Mouse (Mus musculus) limb, embryonic 14.5 days (tissue): ENCODE data around the gene Gm20773. TPM values are rescaled to one million over a fixed set of nuclear protein-coding genes. Genes with fewer than 3 reads are reported as not detected.
"Not testable (repeated sequence)": the region's sequence is repeated elsewhere in the genome, so short reads cannot be mapped to it uniquely, and the experiment has no call there.

Experiments
- ATAC-seq: fragments of 200-750 bp; cut with Nextera tagmentation; 2 replicates; pipeline ENCODE4 v1.8.0; 2017; ENCODE audit warnings: low read depth, moderate number of reproducible peaks, moderate TSS enrichment; ENCODE audit not compliant: low FRiP score
- DNase-seq: peaks from one replicate; pipeline ENCODE4 v3.0.0-alpha.2; 2015; ENCODE audit warnings: low spot score
- H3K27ac ChIP-seq: fragments of 300-500 bp; sonication (generic); replicated peaks from 2 replicates; pipeline ENCODE4 v1.5.1; 2014; ENCODE audit warnings: low read depth, mild to moderate bottlenecking, low read length, moderate library complexity, mixed read lengths
- H3K27me3 ChIP-seq: fragments of 300-500 bp; sonication (generic); 2 replicates; pipeline ENCODE4 v1.6.1; 2014; ENCODE audit warnings: low read length, mixed read lengths; ENCODE audit not compliant: control insufficient read depth, insufficient read depth
- H3K36me3 ChIP-seq: fragments of 300-500 bp; sonication (generic); 2 replicates; pipeline ENCODE4 v1.6.1; 2014; ENCODE audit warnings: mild to moderate bottlenecking, low read length, moderate library complexity, mixed read lengths; ENCODE audit not compliant: control insufficient read depth, insufficient read depth
- H3K4me1 ChIP-seq: fragments of 300-500 bp; sonication (generic); 2 replicates; pipeline ENCODE4 v1.6.1; 2014; ENCODE audit warnings: antibody characterized with exemption, low read length, mixed read lengths; ENCODE audit not compliant: control insufficient read depth, insufficient read depth
- H3K4me2 ChIP-seq: fragments of 300-500 bp; sonication (generic); replicated peaks from 2 replicates; pipeline ENCODE4 v1.6.1; 2014; ENCODE audit warnings: low read depth, mild to moderate bottlenecking, low read length, moderate library complexity; ENCODE audit not compliant: severe bottlenecking
- H3K4me3 ChIP-seq: fragments of 300-500 bp; sonication (generic); replicated peaks from 2 replicates; pipeline ENCODE4 v1.5.1; 2014; ENCODE audit warnings: low read length
- H3K9ac ChIP-seq: fragments of 300-500 bp; sonication (generic); 2 replicates; pipeline ENCODE4 v1.6.1; 2014; ENCODE audit warnings: mild to moderate bottlenecking, low read depth, low read length, moderate library complexity; ENCODE audit not compliant: severe bottlenecking
- H3K9me3 ChIP-seq: fragments of 300-500 bp; sonication (generic); 2 replicates; pipeline ENCODE4 v1.6.1; 2016; ENCODE audit warnings: low read length; ENCODE audit not compliant: control insufficient read depth
- WGBS: fragments of 180-500 bp; shearing (Covaris S2); extraction: QIAGEN DNeasy Blood & Tissue Kit; methylation state at CpG from one replicate; pipeline ENCODE4 v1.1.7; 2014; 5-methylcytosine and 5-hydroxymethylcytosine counted together
- polyA plus RNA-seq, 2 experiments: library from polyadenylated mRNA; depleted of rRNA in 1 of 2; stranded (reverse) in 1 of 2; unstranded in 1 of 2; fragments of >200 nt; fragmentation: Nextera tagmentation in 1 of 2; extraction: Ambion mirVana in 1 of 2; gene quantifications; 2 replicates each; pipeline versions ENCODE4 v1.2.1 to v1.2.3; 2012 to 2014

Gene Gm20773
- polyA plus RNA-seq (2012; rRNA removed) = not detected in 2 replicates
- polyA plus RNA-seq (2014; fragmentation: Nextera tagmentation; extraction: Ambion mirVana) = not detected in 2 replicates

- no CpG with 5 or more reads among the region's 1 CpGs for WGBS
- H3K4me2 ChIP-seq, H3K9ac ChIP-seq, H3K4me3 ChIP-seq, H3K27me3 ChIP-seq, DNase-seq, H3K9me3 ChIP-seq, H3K27ac ChIP-seq, ATAC-seq, H3K4me1 ChIP-seq, H3K36me3 ChIP-seq: not testable (repeated sequence)
Observed at GRCm38 (mm10) chrY:13493726-13494125, at the start of gene Gm20773. Gene Gm20773 (plus strand): TSS chrY:13494026.

- not testable (repeated sequence) for H3K4me2 ChIP-seq, H3K9ac ChIP-seq, H3K27ac ChIP-seq, H3K4me3 ChIP-seq, H3K27me3 ChIP-seq, H3K9me3 ChIP-seq, DNase-seq, ATAC-seq, H3K4me1 ChIP-seq, H3K36me3 ChIP-seq
- 89% methylated on average over 1 of the region's 3 CpGs for WGBS
Observed at GRCm38 (mm10) chrY:13465479-13465878, 28.3 kb upstream of the Gm20773 start, which contains the start of gene Gm21866. Gene Gm21866 (minus strand): TSS chrY:13465579.

Other genes starting within 250 kb of the Gm20773 start
- not detected in 2 replicates for gene Gm21440, start 241.6 kb upstream of the Gm20773 start, polyA plus RNA-seq (2012; rRNA removed)
- gene Gm21440, start 241.6 kb upstream of the Gm20773 start, polyA plus RNA-seq (2014; fragmentation: Nextera tagmentation; extraction: Ambion mirVana) = not detected in 2 replicates
- not detected in 2 replicates for gene Gm21454, start 241.6 kb upstream of the Gm20773 start, polyA plus RNA-seq (2012; rRNA removed)
- not detected in 2 replicates for gene Gm21454, start 241.6 kb upstream of the Gm20773 start, polyA plus RNA-seq (2014; fragmentation: Nextera tagmentation; extraction: Ambion mirVana)
- not detected in 2 replicates for gene Gm21725, start 145.0 kb upstream of the Gm20773 start, polyA plus RNA-seq (2012; rRNA removed)
- gene Gm21725, start 145.0 kb upstream of the Gm20773 start, polyA plus RNA-seq (2014; fragmentation: Nextera tagmentation; extraction: Ambion mirVana) = not detected in 2 replicates
- gene Gm21866, start 28.4 kb upstream of the Gm20773 start, polyA plus RNA-seq (2012; rRNA removed) = not detected in 2 replicates
- not detected in 2 replicates for gene Gm21866, start 28.4 kb upstream of the Gm20773 start, polyA plus RNA-seq (2014; fragmentation: Nextera tagmentation; extraction: Ambion mirVana)